Mouse (Mus musculus): ENCODE data around the gene Pgd. TPM values are rescaled to one million over a fixed set of nuclear protein-coding genes. Genes with fewer than 3 reads are reported as not detected.

The Pgd gene
- total RNA-seq, 4 experiments from 2014 or later = 167 to 272 (median 233) TPM

- DNase-seq = no peak
Observed at GRCm38 (mm10) chr4:149166957-149167611, 513 bp upstream of the Pgd start.

GRCm38 (mm10) chr4:149164150-149164549 lies 2.4 kb downstream of the Pgd start:
- no peak for DNase-seq

- no peak for DNase-seq
Observed at GRCm38 (mm10) chr4:149163196-149163595, 3.4 kb downstream of the Pgd start.

DNA sequence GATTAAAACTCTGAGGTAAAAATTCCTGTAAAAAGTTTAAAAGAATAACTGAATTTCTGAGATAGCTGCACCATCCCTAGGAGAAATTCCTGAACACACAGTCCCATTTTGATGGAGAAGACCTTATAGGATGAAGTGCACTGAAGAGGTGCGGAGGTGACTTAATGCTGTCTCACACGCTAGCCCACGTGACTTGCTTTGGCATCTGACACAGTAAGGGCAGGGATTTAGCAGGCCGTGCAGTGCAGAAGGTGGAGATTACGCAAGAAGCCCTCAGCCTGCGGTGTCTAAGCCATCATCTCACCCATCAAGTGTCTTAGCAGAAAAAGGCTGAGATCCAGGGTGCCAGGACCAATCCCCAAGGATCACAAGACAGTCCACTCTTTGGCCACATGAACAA lies 5.4 kb downstream of the Pgd start:
- no peak for DNase-seq

GRCm38 (mm10) chr4:149159891-149160290 lies 6.7 kb downstream of the Pgd start:
- DNase-seq = no peak

GRCm38 (mm10) chr4:149159203-149159602 lies 7.4 kb downstream of the Pgd start:
- no peak for DNase-seq

GRCm38 (mm10) chr4:149157415-149157973 lies 9.1 kb downstream of the Pgd start:
- no peak for DNase-seq

DNA sequence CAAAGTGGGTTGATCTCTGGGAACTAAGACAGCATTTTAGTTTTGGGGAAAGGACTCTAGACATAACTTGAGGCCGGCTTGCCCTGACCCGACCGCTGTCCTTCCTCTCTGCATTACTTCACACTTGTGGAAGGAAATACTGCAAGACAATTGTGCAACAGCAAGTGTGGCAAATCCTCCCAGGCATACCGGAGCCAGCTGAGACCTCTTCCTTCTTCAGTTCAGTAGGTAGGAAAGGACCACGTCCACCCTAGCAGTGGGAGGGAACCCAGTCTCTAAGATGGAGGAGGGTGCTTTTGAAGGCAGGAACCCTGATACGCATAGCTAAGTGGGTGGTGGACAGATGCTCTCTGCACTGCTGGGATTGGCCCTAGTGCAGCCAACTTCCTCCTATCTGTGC lies 10.9 kb downstream of the Pgd start:
- DNase-seq = peak; percentile 52

GRCm38 (mm10) chr4:149154859-149155258 lies 11.7 kb downstream of the Pgd start:
- no peak for DNase-seq

DNA sequence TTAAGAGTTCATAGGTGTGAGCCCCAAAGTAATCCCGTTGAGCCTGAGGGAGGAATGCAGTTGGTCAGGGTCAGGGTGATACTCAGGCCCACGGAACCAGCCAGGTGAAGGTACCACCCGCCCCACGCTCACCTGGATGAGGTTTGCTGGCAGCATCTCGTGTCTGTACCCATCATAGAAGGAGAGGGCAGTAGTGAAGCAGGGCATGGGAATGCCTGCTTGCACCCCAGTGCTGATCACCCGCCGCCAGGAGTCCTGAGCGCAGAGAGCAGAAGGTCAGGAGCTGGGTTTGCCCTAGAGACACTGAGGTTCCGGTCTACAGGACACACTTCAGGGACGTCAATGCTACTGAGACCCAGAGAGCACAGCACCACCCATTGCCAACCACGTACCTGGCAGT lies 15.8 kb downstream of the Pgd start:
- DNase-seq = no peak

- peak; percentile 61 for DNase-seq
Observed at GRCm38 (mm10) chr4:149150256-149150655, 16.3 kb downstream of the Pgd start.

GRCm38 (mm10) chr4:149149611-149150010 lies 17.0 kb downstream of the Pgd start:
- peak; percentile 82 for DNase-seq

- no peak for DNase-seq
Observed at GRCm38 (mm10) chr4:149149196-149149595, 17.4 kb downstream of the Pgd start.

DNA sequence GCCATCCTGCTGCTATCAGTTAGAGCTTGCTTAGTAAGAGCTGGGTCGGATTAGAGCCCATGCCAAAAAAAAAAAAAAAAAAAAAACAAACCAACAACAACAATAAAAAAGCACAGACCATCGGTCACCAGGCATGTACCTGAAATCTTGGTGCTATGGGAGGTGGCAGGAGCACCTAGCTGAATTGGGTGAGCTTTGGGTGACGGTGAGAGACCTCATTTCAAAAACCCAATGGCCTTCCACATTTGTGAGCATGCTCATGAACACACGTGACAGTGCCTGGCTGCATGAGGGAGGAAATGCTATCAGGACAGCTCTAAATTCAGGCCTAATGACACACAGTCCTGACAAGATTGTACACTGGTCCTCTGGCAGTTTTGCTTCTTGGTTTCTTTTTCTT lies 18.5 kb downstream of the Pgd start:
- no peak for DNase-seq

DNA sequence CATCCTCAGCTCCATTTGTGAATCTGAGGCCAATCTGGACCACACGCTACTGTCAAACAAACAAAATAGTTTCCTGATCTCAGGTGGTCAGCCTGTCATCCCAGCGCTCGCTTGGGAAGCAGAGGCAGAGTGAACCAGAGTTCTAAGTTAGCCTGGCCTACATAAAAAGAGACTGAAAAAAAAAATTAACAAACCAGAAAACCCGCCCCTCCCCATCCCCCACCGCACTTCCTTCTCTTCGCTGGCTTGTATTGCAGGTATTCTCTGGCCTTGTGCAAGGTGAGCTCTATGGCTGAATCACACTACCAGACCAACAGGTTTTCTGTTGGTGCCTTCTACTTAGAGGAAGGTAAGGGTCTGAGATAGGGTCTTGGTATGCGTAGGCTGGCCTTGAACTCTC lies 19.0 kb downstream of the Pgd start:
- no peak for DNase-seq

GRCm38 (mm10) chr4:149145151-149145550 lies 21.4 kb downstream of the Pgd start:
- DNase-seq = no peak

GRCm38 (mm10) chr4:149144459-149144858 lies 22.1 kb downstream of the Pgd start:
- peak; percentile 72 for DNase-seq

- no peak for DNase-seq
Observed at GRCm38 (mm10) chr4:149143594-149143993, 23.0 kb downstream of the Pgd start.

DNA sequence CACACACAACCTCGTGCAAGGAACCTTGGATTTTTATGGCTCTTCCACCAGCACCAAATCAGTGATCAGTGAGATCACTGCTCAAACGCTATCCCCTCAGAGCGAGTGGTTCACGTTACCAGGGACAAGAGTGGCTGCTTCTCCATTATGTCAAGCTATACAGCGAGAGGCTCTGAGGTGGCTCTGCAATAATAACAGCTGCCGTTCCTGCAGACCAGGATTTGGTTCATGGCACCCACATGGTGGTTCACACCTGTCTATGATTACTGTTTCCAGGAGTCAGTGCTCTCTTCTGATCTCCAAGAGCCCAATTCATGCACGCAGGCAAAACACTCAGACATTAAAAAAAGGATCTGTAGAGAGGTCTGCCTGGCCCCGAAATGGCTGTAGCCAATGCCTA lies 28.1 kb downstream of the Pgd start:
- DNase-seq = no peak

GRCm38 (mm10) chr4:149136982-149137770 lies 29.4 kb downstream of the Pgd start, which contains the start of gene Cenps:
Gene Cenps (minus strand): TSS chr4:149137629.
- DNase-seq = peak; percentile 78

DNA sequence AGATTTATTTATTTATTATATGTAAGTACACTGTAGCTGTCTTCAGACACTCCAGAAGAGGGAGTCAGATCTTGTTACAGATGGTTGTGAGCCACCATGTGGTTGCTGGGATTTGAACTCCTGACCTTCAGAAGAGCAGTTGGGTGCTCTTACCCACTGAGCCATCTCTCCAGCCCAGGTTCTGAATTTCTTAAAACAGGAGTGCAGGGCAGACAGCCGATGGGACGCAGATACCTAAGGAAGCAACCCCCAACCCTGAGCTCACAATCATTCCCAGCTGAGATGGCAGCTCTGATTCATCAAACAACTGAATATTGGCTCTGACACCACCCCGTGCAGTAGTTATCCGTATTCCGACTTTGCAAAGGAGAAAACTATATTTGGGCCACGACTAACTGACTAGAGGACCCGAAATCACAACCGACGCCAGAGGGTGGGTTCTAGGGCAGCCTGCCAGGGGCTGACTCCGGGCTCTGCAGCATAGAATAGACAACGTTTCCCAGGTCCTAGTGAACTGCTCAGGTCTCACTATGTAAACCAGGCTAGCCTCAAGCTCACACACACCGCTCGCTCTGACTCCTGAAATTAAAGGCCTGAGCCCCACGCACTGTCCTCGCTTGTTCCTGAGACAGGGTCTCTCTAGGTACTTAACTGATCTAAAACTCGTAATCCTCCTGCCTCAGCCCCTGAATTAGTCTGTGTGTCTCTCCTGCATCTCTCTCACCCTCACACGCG lies 30.3 kb downstream of the Pgd start:
- DNase-seq = no peak

- DNase-seq = no peak
Observed at GRCm38 (mm10) chr4:149133395-149133794, 33.2 kb downstream of the Pgd start.
